Mouse (Mus musculus): ENCODE results near the gene Neurl1a. TPM values are rescaled to one million over a fixed set of nuclear protein-coding genes. Genes with fewer than 3 reads are reported as not detected.

Neurl1a gene
- total RNA-seq, 4 experiments from 2014 or later = 1.3 to 3.0 (median 2.0) TPM

- DNase-seq (ENCODE audit: low spot score) = no peak
Measured at GRCm38 (mm10) chr19:47285581-47285980, 107.0 kb downstream of the Neurl1a start.

DNA sequence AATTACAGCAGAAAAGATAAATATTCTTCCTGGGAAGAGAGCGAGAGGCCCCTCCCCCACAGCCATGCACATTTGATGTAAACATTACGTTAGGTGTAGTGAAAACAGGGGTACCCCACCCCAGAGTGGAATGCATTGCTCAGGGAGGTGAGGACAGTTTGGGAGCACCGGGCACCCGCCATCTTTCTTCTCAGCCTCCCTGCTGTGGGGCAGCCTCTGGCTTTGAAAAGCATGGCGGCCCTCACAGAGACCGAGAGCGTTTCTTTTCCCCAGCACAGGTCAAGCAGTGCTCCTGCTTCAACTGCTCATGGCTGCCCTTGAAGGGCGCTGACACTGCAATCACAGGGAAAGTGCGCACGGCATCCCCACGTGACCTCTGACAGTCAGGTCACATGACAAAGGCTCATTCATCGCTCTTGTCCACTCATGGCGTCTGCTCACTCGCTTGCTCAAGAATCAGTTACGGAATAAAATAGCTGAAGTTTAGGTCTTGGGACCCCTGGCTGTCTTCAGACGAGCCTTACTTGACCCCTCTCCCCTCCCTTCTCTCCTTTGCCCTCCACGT, 108.3 kb downstream of the Neurl1a start:
- DNase-seq (ENCODE audit: low spot score) = no peak

GRCm38 (mm10) chr19:47291307-47292080, 112.9 kb downstream of the Neurl1a start:
- no peak for DNase-seq (ENCODE audit: low spot score)

- DNase-seq (ENCODE audit: low spot score) = peak; percentile 71
Measured at GRCm38 (mm10) chr19:47292451-47292951, 113.9 kb downstream of the Neurl1a start.

GRCm38 (mm10) chr19:47298100-47298499, 119.5 kb downstream of the Neurl1a start:
- no peak for DNase-seq (ENCODE audit: low spot score)

DNA sequence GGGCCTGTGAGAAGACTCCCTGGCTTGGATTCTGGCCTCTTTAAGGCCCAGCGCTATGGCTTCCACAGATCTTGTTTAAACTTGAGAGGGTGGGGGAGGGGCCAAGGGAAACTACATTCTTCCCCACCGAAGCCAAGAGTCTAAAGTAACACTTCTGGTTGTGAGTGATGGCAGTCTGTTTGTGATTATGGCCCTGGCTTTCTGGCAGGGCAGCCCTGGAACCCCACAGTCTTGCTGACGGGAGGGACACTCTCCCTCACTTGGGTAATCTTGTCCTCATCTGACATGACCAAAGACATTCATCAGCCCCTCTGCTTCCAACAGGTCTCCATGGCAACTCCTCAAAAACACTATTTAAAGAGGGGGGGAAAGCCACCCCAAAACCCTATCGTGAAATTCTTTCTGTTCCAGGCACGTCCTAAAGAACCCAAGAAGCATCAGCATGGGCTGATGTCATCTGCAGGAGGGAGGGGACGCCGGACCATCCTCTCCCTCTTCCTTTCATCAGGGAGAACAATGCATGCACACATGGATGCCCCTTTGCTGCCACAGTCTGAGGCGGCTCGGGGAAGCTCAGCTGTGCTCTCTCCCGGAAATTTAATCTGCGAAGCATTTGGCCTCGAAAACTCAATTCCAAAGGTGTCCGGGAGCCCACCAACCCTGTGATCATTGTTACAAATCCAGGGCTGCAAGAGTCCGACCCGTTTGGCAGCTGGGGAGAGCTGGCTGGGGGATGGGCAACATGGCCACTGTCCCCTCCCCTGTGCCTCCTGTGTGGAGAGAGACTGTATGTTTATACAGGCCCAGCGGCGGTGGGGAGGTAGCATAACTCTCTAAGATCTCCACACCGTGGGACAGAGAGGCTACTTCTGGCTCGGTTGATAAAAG, 122.9 kb downstream of the Neurl1a start:
- no peak for DNase-seq (ENCODE audit: low spot score)

DNA sequence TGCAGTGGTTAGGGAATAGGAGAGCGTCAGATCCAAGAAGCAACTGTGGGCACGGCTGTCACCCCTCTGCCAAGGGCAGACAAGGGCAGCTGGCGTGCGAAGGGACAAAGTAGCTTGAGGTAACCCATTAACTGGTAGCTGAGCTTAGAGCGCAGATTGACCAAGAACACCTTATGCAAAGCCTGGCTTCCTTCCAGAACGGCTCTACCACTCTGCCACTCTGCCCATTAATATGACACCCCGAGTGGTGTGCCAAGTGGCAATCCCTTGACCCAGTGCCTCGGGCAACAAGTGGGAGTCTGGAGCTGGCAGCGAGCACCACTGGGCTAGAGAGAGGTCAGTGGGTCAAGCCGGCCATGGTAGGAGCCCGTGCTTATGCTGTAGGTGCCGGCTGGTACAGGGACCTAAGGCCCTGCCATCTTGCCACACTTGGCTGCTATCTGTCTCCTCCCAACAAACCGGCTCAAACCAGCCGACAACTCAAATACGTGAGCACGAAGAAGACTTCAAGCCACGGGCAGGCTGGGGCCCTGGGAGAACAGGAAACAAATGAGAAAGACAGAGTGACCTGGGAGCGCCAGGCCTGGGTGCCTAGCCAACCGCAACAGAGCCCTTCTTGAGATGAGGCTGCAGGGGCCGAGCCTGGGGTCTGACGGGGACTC, 123.7 kb downstream of the Neurl1a start:
- no peak for DNase-seq (ENCODE audit: low spot score)

- no peak for DNase-seq (ENCODE audit: low spot score)
Measured at GRCm38 (mm10) chr19:47303128-47303527, 124.5 kb downstream of the Neurl1a start.

- DNase-seq (ENCODE audit: low spot score) = no peak
Measured at GRCm38 (mm10) chr19:47304170-47304745, 125.6 kb downstream of the Neurl1a start.

GRCm38 (mm10) chr19:47305401-47305800, 126.8 kb downstream of the Neurl1a start:
- DNase-seq (ENCODE audit: low spot score) = no peak

DNA sequence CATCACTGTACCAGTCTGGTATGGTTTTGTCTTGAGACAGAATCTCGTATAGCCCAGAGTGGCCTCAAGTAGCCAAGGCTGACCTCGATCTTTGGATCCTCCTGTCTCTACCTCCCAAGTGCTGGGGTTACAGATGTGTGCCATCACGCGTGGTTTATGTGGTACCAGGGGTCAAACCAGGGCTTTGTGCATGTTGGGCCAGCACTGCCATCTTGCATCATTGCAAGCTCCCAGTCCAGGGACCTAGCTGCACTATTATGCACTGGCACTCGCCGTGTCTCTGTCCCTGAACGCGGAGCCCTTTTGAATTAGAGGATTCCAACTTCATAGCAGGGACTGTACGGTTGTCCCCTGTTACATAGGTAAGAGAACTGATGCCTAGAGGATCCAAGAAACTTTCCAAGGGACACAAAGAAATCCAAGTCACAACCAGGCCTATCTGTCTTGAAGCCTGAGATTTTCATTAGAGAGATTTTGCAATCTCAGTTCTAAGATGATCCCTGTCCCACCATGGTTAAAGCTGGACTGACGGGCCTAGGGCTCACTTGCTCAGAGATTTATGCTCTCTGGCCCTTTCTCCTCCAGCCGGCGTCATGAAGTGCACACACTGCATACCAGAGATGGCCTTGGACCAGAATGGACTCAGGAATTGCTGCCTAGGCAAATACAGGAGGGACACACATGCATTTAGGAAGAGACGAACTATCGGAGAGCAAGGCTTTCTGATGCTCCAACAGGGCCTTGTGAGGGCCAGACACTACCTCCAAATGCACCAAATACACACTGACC, 127.7 kb downstream of the Neurl1a start:
- DNase-seq (ENCODE audit: low spot score) = no peak

DNA sequence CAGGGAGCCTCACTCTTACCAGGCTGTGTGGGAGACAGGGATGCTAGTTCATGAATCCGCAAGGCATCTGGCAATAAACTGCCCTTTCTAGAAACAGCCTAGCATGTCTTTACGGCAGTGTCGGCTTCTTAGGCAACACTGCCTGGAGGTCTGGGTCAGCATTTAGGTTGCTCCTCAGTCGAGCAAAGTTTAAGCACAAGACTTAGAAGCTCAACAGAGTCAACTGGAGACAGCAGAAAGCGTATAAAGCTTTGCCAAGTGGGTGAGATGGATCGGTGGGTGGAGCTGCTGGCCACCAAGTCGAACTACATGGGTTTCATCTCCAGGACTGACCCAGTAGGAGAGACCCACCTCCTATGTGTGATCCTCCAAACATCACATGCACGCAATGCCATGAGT, 128.3 kb downstream of the Neurl1a start:
- no peak for DNase-seq (ENCODE audit: low spot score)

Small RNA genes lying within 50 kb of the gene (microRNA-seq; reads per million reads assigned to microRNA genes)
- gene Mir6995 = not detected

Other genes starting within 250 kb of the Neurl1a start
- gene Ina, start 164.1 kb upstream of the Neurl1a start, total RNA-seq (2022) = under 1 TPM in 2 of 4 experiments, not detected in 2; 0.06 to 0.19 TPM
- 10 to 100 TPM; 58.1 to 68.9 (median 64.7) TPM for gene Nt5c2, start 163.7 kb upstream of the Neurl1a start, total RNA-seq (2022)
- gene Pcgf6, start 127.9 kb upstream of the Neurl1a start, total RNA-seq (2022) = 1 to 10 TPM; 3.2 to 3.7 (median 3.3) TPM
- 1 to 10 TPM; 1.9 to 2.9 (median 2.1) TPM for gene Taf5, start 111.1 kb upstream of the Neurl1a start, total RNA-seq (2022)
- 1,000 to 10,000 TPM; 2,439 to 2,796 (median 2,686) TPM for gene Usmg5, start 88.2 kb upstream of the Neurl1a start, total RNA-seq (2022)
- gene Pdcd11, start 88.1 kb upstream of the Neurl1a start, total RNA-seq (2022) = 10 to 100 TPM; 11.5 to 12.7 (median 12.0) TPM
- 1 to 10 TPM; 2.4 to 4.5 (median 4.1) TPM for gene Calhm2, start 40.5 kb upstream of the Neurl1a start, total RNA-seq (2022)
- gene Calhm1, start 34.6 kb upstream of the Neurl1a start, total RNA-seq (2022) = not detected
- gene Calhm3, start 21.1 kb upstream of the Neurl1a start, total RNA-seq (2022) = not detected

Measured in heart, adult 8-10 months (tissue).